Mouse (Mus musculus): ENCODE results near the gene E130114P18Rik. TPM values are rescaled to one million over a fixed set of nuclear protein-coding genes. Genes with fewer than 3 reads are reported as not detected.

Gene E130114P18Rik
- total RNA-seq, 1 experiment from 2014 or later: not detected

DNA sequence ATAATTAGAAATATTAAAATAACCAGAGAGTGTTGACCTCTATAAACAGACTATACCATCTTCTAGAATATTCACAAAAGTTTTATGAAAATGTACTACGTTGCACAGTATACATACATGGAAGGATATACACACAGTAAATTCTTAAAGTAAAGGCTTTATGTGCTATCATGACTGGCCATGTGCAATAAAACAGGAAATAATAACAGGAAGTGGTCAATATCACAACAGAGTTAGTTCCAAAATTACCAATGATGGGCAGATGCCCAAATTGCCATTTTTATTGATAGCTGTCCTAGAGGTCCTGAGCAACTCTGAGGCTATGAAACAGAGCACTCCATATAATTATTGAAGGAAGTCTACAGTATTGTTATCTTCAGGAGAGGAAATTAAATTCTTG, 180.4 kb downstream of the E130114P18Rik start:
- no peak for ATAC-seq (replicated peaks; ENCODE audit: insufficient number of reproducible peaks, low FRiP score, low TSS enrichment, poor library complexity, severe bottlenecking)

DNA sequence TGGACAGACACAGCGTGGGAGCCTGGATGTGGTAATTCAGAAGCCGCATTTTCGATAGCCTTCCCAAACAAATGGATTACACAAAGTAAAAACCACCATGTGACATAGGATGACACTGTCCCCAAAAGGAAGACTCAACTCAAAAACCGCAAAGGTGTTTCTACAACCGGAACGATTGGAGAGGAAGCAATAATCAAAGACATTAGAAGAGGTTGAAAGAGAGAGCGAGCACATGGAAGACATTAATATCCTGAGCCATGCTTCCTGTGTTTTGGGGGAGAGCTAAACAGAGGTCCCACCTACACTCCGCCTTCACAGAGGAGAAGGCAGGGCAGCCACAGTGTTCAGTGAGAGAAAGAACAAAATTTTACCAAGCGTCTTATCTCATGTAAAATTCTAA, 181.5 kb downstream of the E130114P18Rik start:
- no peak for ATAC-seq (replicated peaks; ENCODE audit: insufficient number of reproducible peaks, low FRiP score, low TSS enrichment, poor library complexity, severe bottlenecking)

GRCm38 (mm10) chr4:97593869-97594268, 184.0 kb downstream of the E130114P18Rik start:
- no peak for ATAC-seq (replicated peaks; ENCODE audit: insufficient number of reproducible peaks, low FRiP score, low TSS enrichment, poor library complexity, severe bottlenecking)

DNA sequence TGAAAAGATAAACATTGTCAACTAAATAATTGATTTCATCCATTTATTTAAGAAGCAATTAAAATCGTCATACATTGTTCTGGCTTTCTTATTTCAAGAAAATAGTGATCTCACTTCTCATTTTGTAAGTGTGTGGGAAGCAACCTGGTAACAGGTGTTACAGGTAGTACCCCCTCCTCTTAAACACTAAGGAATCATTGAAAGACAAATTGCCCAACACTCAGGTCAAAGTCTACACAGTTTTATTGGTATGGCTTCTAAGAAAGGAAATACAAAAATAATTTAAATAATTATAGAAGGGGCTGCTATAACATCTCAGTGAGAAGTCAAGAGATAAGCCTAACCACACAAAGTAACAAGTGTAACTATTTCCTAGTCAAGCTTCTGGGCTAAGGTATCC, 188.1 kb downstream of the E130114P18Rik start:
- no peak for ATAC-seq (replicated peaks; ENCODE audit: insufficient number of reproducible peaks, low FRiP score, low TSS enrichment, poor library complexity, severe bottlenecking)

- no peak for ATAC-seq (replicated peaks; ENCODE audit: insufficient number of reproducible peaks, low FRiP score, low TSS enrichment, poor library complexity, severe bottlenecking)
These were observed 190.4 kb downstream of the E130114P18Rik start for GRCm38 (mm10) chr4:97587412-97588010.

DNA sequence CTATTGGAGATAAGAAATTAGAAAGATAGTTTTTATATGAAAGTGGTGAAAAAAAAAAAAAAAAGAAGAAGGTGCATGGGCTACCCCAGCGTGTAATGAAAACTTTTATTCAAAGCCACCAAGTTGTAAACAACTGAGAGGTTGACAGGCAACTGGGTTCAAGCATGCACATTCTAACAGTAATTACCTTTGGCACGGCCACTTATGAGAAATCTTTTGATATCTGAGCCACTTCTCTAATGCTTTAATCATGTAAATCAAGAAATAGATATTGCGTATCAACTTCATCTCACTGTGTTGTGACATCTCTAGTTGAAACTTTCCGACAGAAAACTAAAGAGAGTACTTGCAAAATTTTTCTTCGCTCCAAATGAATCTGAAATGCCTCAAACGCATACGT, 192.7 kb downstream of the E130114P18Rik start:
- no peak for ATAC-seq (replicated peaks; ENCODE audit: insufficient number of reproducible peaks, low FRiP score, low TSS enrichment, poor library complexity, severe bottlenecking)

GRCm38 (mm10) chr4:97584445-97585130, 193.3 kb downstream of the E130114P18Rik start:
- ATAC-seq (replicated peaks; ENCODE audit: insufficient number of reproducible peaks, low FRiP score, low TSS enrichment, poor library complexity, severe bottlenecking): no peak

DNA sequence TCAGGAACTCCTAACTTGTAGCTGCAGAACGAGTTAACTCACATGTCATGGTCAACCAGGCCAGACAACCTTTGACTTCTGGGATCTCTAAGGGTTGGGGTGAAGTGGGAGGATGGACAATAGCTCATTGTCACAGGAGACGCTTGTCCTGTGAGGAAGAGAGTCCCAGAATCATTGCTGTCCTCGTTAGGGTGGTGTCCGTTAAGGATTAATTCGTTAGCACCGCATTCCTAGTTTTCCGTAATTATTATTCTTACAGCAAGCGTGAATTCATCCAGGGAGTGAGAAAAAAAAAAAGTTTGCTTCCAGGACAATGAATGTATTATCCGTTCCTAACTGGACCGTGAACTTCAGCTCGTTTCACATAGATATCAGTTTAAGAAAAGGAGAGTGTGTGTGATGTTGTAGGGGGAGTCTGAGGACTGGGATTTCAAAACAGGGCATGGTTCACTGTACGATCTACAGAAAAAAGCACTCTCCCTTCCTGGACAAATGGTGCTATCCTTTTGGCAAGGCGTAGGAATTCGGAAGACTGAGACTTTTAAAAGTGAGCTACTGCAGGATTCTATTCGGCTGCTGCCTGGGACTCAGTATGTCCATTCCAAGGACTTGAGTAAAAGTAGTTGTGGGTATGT, 195.0 kb downstream of the E130114P18Rik start:
- ATAC-seq (replicated peaks; ENCODE audit: insufficient number of reproducible peaks, low FRiP score, low TSS enrichment, poor library complexity, severe bottlenecking): no peak

- no peak for ATAC-seq (replicated peaks; ENCODE audit: insufficient number of reproducible peaks, low FRiP score, low TSS enrichment, poor library complexity, severe bottlenecking)
These were observed 195.8 kb downstream of the E130114P18Rik start for GRCm38 (mm10) chr4:97582064-97582415.

- no peak for ATAC-seq (replicated peaks; ENCODE audit: insufficient number of reproducible peaks, low FRiP score, low TSS enrichment, poor library complexity, severe bottlenecking)
These were observed 196.4 kb downstream of the E130114P18Rik start for GRCm38 (mm10) chr4:97581314-97582063.

GRCm38 (mm10) chr4:97580906-97581305, 197.0 kb downstream of the E130114P18Rik start:
- no peak for ATAC-seq (replicated peaks; ENCODE audit: insufficient number of reproducible peaks, low FRiP score, low TSS enrichment, poor library complexity, severe bottlenecking)

DNA sequence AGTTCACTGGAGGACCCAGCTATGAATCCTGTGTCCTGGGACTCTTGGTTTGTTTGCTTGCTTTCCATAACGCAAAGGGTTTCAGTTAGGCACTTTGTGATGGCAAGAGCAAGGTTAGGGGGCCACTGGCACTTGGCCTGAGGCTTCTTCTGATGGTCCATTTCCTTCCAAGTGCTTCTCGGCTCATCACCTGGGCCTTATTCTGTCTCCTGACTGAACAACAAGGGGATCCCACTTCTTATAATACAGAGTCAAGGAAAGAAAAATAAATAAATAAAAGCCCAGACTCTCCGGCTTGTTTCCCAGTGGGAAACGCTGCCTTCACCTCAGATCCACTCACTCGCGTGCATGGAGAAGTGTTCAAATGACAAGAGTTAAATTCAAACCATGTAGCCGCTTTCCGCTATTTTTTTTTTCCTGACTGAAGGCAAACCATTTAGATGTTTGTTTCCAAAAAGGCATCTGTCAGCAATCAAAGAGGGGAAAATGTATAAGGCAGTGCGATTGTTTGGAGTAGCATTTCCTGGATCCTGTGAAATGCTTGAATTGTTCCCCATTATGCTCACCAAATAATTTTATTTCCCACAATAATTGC, 199.2 kb downstream of the E130114P18Rik start:
- ATAC-seq (replicated peaks; ENCODE audit: insufficient number of reproducible peaks, low FRiP score, low TSS enrichment, poor library complexity, severe bottlenecking): no peak

GRCm38 (mm10) chr4:97577431-97577830, 200.4 kb downstream of the E130114P18Rik start:
- no peak for ATAC-seq (replicated peaks; ENCODE audit: insufficient number of reproducible peaks, low FRiP score, low TSS enrichment, poor library complexity, severe bottlenecking)

- ATAC-seq (replicated peaks; ENCODE audit: insufficient number of reproducible peaks, low FRiP score, low TSS enrichment, poor library complexity, severe bottlenecking): no peak
These were observed 202.4 kb downstream of the E130114P18Rik start for GRCm38 (mm10) chr4:97575447-97575846.

- no peak for ATAC-seq (replicated peaks; ENCODE audit: insufficient number of reproducible peaks, low FRiP score, low TSS enrichment, poor library complexity, severe bottlenecking)
These were observed 208.6 kb downstream of the E130114P18Rik start for GRCm38 (mm10) chr4:97569320-97569719.

DNA sequence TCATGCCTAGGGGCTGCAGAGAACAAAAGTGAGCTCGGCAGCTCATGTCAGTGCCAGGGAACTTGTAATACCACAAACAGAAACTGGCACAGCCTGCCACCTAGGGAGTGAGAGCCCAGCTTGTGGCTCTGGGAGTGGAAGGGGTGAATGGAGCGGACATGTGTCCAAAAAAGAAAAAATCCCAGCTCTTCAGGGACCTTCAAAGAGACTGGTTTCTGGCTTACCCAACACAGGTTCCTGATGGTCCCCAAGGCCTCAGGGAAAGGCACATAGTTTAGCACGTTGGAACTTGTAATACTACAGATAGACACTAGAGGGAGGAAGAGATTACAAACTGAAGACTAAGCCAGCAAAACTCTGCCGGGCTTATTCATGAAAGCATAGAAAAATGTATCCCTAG, 213.2 kb downstream of the E130114P18Rik start:
- ATAC-seq (replicated peaks; ENCODE audit: insufficient number of reproducible peaks, low FRiP score, low TSS enrichment, poor library complexity, severe bottlenecking): peak; percentile 56; the same call in 1 of the 2 replicates

DNA sequence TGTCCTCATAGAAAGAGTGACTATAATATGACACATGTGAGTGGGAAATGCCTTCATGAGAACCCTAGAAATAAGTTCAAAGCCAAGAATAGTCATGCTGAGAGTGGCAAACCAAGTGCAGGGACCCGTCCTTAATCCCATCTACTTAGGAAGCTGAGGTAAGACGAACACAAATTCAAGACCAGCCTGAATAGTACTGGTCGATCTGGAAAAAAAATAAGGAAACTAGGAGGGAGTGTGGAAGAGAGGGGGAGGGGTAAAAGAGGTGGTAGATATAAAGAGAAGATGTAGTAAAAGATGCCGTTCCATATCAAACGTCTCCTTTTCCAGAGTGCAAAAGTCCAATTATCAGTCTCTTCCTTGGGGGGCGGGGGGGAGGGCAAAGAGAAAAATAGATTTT, 213.7 kb downstream of the E130114P18Rik start:
- ATAC-seq (replicated peaks; ENCODE audit: insufficient number of reproducible peaks, low FRiP score, low TSS enrichment, poor library complexity, severe bottlenecking): no peak

DNA sequence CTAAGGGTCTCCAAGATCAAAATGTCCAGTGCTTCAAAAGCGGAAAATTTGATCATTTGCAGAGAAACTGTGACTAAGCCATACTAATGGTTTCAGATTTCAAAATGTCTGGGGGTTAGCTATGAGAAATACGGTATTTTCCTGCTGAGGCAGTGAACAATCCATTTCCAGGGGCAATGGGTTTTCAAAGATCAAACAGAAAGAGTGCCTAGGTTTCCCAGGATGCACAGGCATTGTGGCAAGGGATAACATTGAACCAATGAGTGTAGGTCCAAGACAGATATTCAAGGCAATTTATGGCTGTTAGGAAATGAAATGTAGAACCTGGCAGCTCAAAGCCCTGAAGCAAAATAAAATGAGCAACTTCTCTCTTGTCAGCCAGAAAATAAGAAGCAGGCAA, 220.3 kb downstream of the E130114P18Rik start:
- ATAC-seq (replicated peaks; ENCODE audit: insufficient number of reproducible peaks, low FRiP score, low TSS enrichment, poor library complexity, severe bottlenecking): no peak

DNA sequence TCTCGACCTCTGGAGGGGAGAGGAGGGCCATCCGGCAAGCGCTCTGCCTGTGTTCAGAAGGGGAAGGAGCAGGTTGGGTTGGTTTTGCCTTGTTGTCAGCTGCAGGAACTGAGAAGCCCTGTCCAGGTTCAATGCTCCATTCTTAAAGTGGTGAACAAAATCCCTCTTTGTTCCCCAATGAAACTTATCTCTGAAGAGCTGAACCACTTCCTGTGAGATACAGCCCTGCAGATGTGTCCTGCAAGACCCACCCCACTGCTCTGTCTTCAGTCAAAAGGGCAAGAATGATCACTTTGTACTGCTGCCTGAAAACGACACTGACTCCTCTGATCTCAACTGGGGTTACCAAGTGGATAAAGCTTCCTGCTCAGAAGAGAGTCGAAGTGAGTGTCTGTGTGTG, 233.9 kb downstream of the E130114P18Rik start:
- no peak for ATAC-seq (replicated peaks; ENCODE audit: insufficient number of reproducible peaks, low FRiP score, low TSS enrichment, poor library complexity, severe bottlenecking)
